Mouse (Mus musculus): ENCODE measurements around the gene Olfr825.

GRCm38 (mm10) chr10:130184086-130184485 lies 17.5 kb upstream of the Olfr825 start, which contains the start of gene Olfr826:
- TF ChIP-seq CTCF (IDR thresholded peaks at IDR 0.05) (no peak), POLR2A (IDR thresholded peaks at IDR 0.05; ENCODE audit: insufficient read depth, low read depth, low read length) (no peak)
